Mouse (Mus musculus) MEL (cell line): ENCODE measurements around the gene Blm. TPM values are rescaled to one million over a fixed set of nuclear protein-coding genes. Genes with fewer than 3 reads are reported as not detected.

ENCODE experiments used
- DNase-seq: peaks from one replicate; pipeline ENCODE4 v3.0.0; 2011; ENCODE audit warnings: low read depth, low spot score
- H3K27ac ChIP-seq: 2 replicates; pipeline ENCODE4 v1.5.1; 2012; ENCODE audit warnings: low read depth, mild to moderate bottlenecking, control low read depth, low read length, moderate library complexity; ENCODE audit not compliant: control insufficient read depth
- H3K27me3 ChIP-seq, 2 experiments: fragments of 150-350 bp in 1 of 2; sonication (generic) in 1 of 2; 2 replicates each; pipeline ENCODE4 v1.6.1; 2012; ENCODE audit warnings: low read length in 2 of 2, mild to moderate bottlenecking in 2 of 2, improper control_type of control experiment in 1 of 2, moderate library complexity in 1 of 2; ENCODE audit not compliant: insufficient read depth in 2 of 2, control insufficient read depth in 1 of 2
- H3K36me3 ChIP-seq, 2 experiments: 2 replicates each; pipeline ENCODE4 v1.6.1; 2012 to 2014; ENCODE audit warnings: low read length in 2 of 2, improper control_type of control experiment in 1 of 2, inconsistent platforms in 1 of 2, mild to moderate bottlenecking in 1 of 2; ENCODE audit not compliant: insufficient read depth in 2 of 2, control insufficient read depth in 1 of 2
- H3K4me1 ChIP-seq, 2 experiments: fragments of 150-350 bp in 1 of 2; sonication (generic) in 1 of 2; 2 replicates each; pipeline ENCODE4 v1.6.1; 2012; ENCODE audit warnings: low read length in 2 of 2, improper control_type of control experiment in 1 of 2, mild to moderate bottlenecking in 1 of 2; ENCODE audit not compliant: insufficient read depth in 2 of 2, control insufficient read depth in 1 of 2
- H3K4me3 ChIP-seq, 2 experiments: fragments of 150-350 bp in 1 of 2; sonication (generic) in 1 of 2; 2 replicates each; pipeline ENCODE4 v1.5.1; 2012; ENCODE audit warnings: low read depth in 2 of 2, low read length in 2 of 2, mild to moderate bottlenecking in 2 of 2, moderate library complexity in 2 of 2, control low read depth in 1 of 2, improper control_type of control experiment in 1 of 2; ENCODE audit not compliant: control insufficient read depth in 1 of 2, insufficient read depth in 1 of 2
- H3K79me2 ChIP-seq: 2 replicates; pipeline ENCODE4 v1.6.1; 2012; ENCODE audit warnings: mild to moderate bottlenecking, low read length, moderate library complexity; ENCODE audit not compliant: control insufficient read depth, poor library complexity, insufficient read depth
- H3K9ac ChIP-seq: 2 replicates; pipeline ENCODE4 v1.6.1; 2012; ENCODE audit warnings: low read depth, mild to moderate bottlenecking, control low read depth, low read length, moderate library complexity; ENCODE audit not compliant: control insufficient read depth, poor library complexity, severe bottlenecking
- H3K9me3 ChIP-seq: fragments of 150-350 bp; sonication (generic); replicated peaks from 2 replicates; pipeline ENCODE4 v1.6.1; 2012; ENCODE audit warnings: mild to moderate bottlenecking, low read length, improper control_type of control experiment, moderate library complexity; ENCODE audit not compliant: insufficient read depth
- BHLHE40 ChIP-seq: IDR thresholded peaks from 2 replicates; pipeline ENCODE4 v1.6.1; 2012; ENCODE audit warnings: low read depth, mild to moderate bottlenecking, inconsistent platforms, low read length, improper control_type of control experiment, borderline replicate concordance
- CHD2 ChIP-seq: IDR thresholded peaks from 2 replicates; pipeline ENCODE4 v1.6.1; 2011; ENCODE audit warnings: low read length, improper control_type of control experiment
- CTCF ChIP-seq, 3 experiments: IDR thresholded peaks in 2 of 3; conservative IDR thresholded peaks in 1 of 3; 2 replicates each; pipeline ENCODE4 v1.5.1; 2011 to 2012; ENCODE audit warnings: low read length in 3 of 3, low read depth in 2 of 3, mild to moderate bottlenecking in 2 of 3, improper control_type of control experiment in 1 of 3, inconsistent platforms in 1 of 3, mixed read lengths in 1 of 3, moderate library complexity in 1 of 3; ENCODE audit not compliant: control insufficient read depth in 1 of 3, insufficient read depth in 1 of 3, poor library complexity in 1 of 3, severe bottlenecking in 1 of 3
- ELF1 ChIP-seq: IDR thresholded peaks from 2 replicates; pipeline ENCODE4 v1.6.1; 2014; ENCODE audit warnings: low read depth, mild to moderate bottlenecking, inconsistent platforms, low read length, improper control_type of control experiment, moderate library complexity
- EP300 ChIP-seq, 2 experiments: IDR thresholded peaks; 2 replicates each; pipeline ENCODE4 v1.6.1; 2011; ENCODE audit warnings: improper control_type of control experiment in 2 of 2, low read length in 2 of 2, low read depth in 1 of 2, mild to moderate bottlenecking in 1 of 2
- ETS1 ChIP-seq: IDR thresholded peaks from 2 replicates; pipeline ENCODE4 v1.6.1; 2012; ENCODE audit warnings: low read depth, mild to moderate bottlenecking, inconsistent platforms, low read length, improper control_type of control experiment, moderate library complexity
- HCFC1 ChIP-seq: IDR thresholded peaks from 2 replicates; pipeline ENCODE4 v1.6.1; 2012; ENCODE audit warnings: low read depth, mild to moderate bottlenecking, inconsistent platforms, low read length, improper control_type of control experiment, moderate library complexity
- MAFK ChIP-seq: IDR thresholded peaks from 2 replicates; pipeline ENCODE4 v1.6.1; 2011; ENCODE audit warnings: low read depth, mild to moderate bottlenecking, low read length, improper control_type of control experiment, borderline replicate concordance
- MAX ChIP-seq: IDR thresholded peaks from 2 replicates; pipeline ENCODE4 v1.6.1; 2011; ENCODE audit warnings: low read length, improper control_type of control experiment
- MEF2A ChIP-seq: IDR thresholded peaks from 2 replicates; pipeline ENCODE4 v1.6.1; 2014; ENCODE audit warnings: low read depth, mild to moderate bottlenecking, inconsistent platforms, low read length, improper control_type of control experiment; ENCODE audit not compliant: poor library complexity, insufficient replicate concordance, severe bottlenecking; ENCODE audit errors: extremely low read depth
- MXI1 ChIP-seq: IDR thresholded peaks from 2 replicates; pipeline ENCODE4 v1.6.1; 2011; ENCODE audit warnings: mild to moderate bottlenecking, low read depth, low read length, improper control_type of control experiment
- MYC ChIP-seq: IDR thresholded peaks from 2 replicates; pipeline ENCODE4 v1.6.1; 2011; ENCODE audit warnings: low read depth, mild to moderate bottlenecking, low read length, improper control_type of control experiment, moderate library complexity
- POLR2AphosphoS5 ChIP-seq: IDR thresholded peaks from 2 replicates; pipeline ENCODE4 v1.6.1; 2012; ENCODE audit warnings: low read depth, borderline replicate concordance, mild to moderate bottlenecking, inconsistent platforms, low read length, moderate library complexity, mixed read lengths
- RAD21 ChIP-seq: IDR thresholded peaks from 2 replicates; pipeline ENCODE4 v1.6.1; 2011; ENCODE audit warnings: mild to moderate bottlenecking, low read depth, low read length, improper control_type of control experiment
- SMC3 ChIP-seq: IDR thresholded peaks from 2 replicates; pipeline ENCODE4 v1.6.1; 2011; ENCODE audit warnings: low read depth, low read length, improper control_type of control experiment
- TAL1 ChIP-seq: IDR thresholded peaks from 2 replicates; pipeline ENCODE4 v1.6.1; 2012; ENCODE audit warnings: mild to moderate bottlenecking, inconsistent platforms, low read length, moderate library complexity, mixed read lengths
- UBTF ChIP-seq: IDR thresholded peaks from 2 replicates; pipeline ENCODE4 v1.6.1; 2012; ENCODE audit warnings: low read depth, mild to moderate bottlenecking, inconsistent platforms, low read length, improper control_type of control experiment, moderate library complexity, borderline replicate concordance; ENCODE audit not compliant: insufficient read depth
- USF1 ChIP-seq: IDR thresholded peaks from 2 replicates; pipeline ENCODE4 v1.6.1; 2014; ENCODE audit warnings: low read depth, mild to moderate bottlenecking, inconsistent platforms, low read length, improper control_type of control experiment, moderate library complexity
- USF2 ChIP-seq, 2 experiments: IDR thresholded peaks; 2 replicates each; pipeline ENCODE4 v1.6.1; 2011 to 2012; ENCODE audit warnings: improper control_type of control experiment in 2 of 2, low read length in 2 of 2, borderline replicate concordance in 1 of 2, inconsistent platforms in 1 of 2, low read depth in 1 of 2, mild to moderate bottlenecking in 1 of 2; ENCODE audit not compliant: insufficient read depth in 1 of 2
- ZMIZ1 ChIP-seq: IDR thresholded peaks from 2 replicates; pipeline ENCODE4 v1.6.1; 2012; ENCODE audit warnings: low read depth, mild to moderate bottlenecking, inconsistent platforms, low read length, improper control_type of control experiment, moderate library complexity
- ZNF384 ChIP-seq: IDR thresholded peaks from 2 replicates; pipeline ENCODE4 v1.6.1; 2012; ENCODE audit warnings: low read depth, mild to moderate bottlenecking, inconsistent platforms, low read length, improper control_type of control experiment
- polyA plus RNA-seq, 2 experiments: library from polyadenylated mRNA; stranded (reverse) in 1 of 2; unstranded in 1 of 2; fragments of >175 nt in 1 of 2; fragments of >200 nt in 1 of 2; gene quantifications; 2 replicates each; pipeline versions ENCODE4 v1.2.1 to v1.2.4; 2012; ENCODE audit warnings: low replicate concordance in 2 of 2, low read depth in 1 of 2; ENCODE audit not compliant: insufficient read length in 2 of 2, insufficient read depth in 1 of 2, missing spikeins in 1 of 2
- total RNA-seq: library from RNA; depleted of rRNA; stranded (reverse); fragments of 300-350 nt; gene quantifications from 2 replicates; pipeline ENCODE4 v1.2.3, GENCODE M21; 2012

Blm gene
- total and polyA plus RNA-seq, 3 experiments: 28.5 to 83.8 (median 52.0) TPM

- TF ChIP-seq MXI1 (no peak), ETS1 (no peak), POLR2AphosphoS5 (no peak), TAL1 (no peak), USF2 (IDR thresholded peaks at IDR 0.05; ENCODE audit: borderline replicate concordance in 1 of 2, insufficient read depth in 1 of 2, low read depth in 1 of 2, low read length in 2 of 2) (no peak), MYC (no peak), ZMIZ1 (no peak), MAX (no peak), BHLHE40 (no peak), ZNF384 (no peak), SMC3 (no peak), RAD21 (no peak), CHD2 (no peak), HCFC1 (no peak), EP300 (IDR thresholded peaks at IDR 0.05; ENCODE audit: low read depth in 1 of 2, low read length in 2 of 2) (no peak), CTCF (IDR thresholded peaks at IDR 0.05 in 2 of 3, conservative IDR thresholded peaks at IDR 0.05 in 1 of 3; ENCODE audit: control insufficient read depth in 1 of 3, insufficient read depth in 1 of 3, low read depth in 2 of 3, low read length in 3 of 3, poor library complexity in 1 of 3, severe bottlenecking in 1 of 3) (no peak), MEF2A (no peak), UBTF (no peak)
Observed at GRCm38 (mm10) chr7:80480097-80480496, 54.8 kb downstream of the Blm start.

GRCm38 (mm10) chr7:80473837-80474236 lies 61.1 kb downstream of the Blm start:
- Histone ChIP-seq H3K9ac (no peak overlapping the region), H3K79me2 (no peaks in the 10 kb centered on the region), H3K4me1 (peaks cover 0 to 2% of the 10 kb centered on the region in 2 experiments; a peak in 1 of 4 replicates), H3K27ac (no peak overlapping the region), H3K27me3 (no peaks in the 10 kb centered on the region), H3K9me3 (no peaks in the 10 kb centered on the region), H3K4me3 (no peak overlapping the region), H3K36me3 (peaks cover 9 to 31% of the 10 kb centered on the region in 2 experiments)
- no peak for TF ChIP-seq MAFK
- 0 out of 2 replicates have a peak, but pooled peaks have one; percentile 10 for TF ChIP-seq USF1
- no peak for TF ChIP-seq ELF1
- no peak for TF ChIP-seq EP300 (IDR thresholded peaks at IDR 0.05; ENCODE audit: low read depth in 1 of 2, low read length in 2 of 2)
- DNase-seq: no peak

More at GRCm38 (mm10) chr7:80480097-80480496, 54.8 kb downstream of the Blm start:
- Histone ChIP-seq H3K27me3 (no peaks in the 10 kb centered on the region), H3K4me1 (no peaks in the 10 kb centered on the region), H3K9me3 (no peaks in the 10 kb centered on the region), H3K27ac (no peak overlapping the region), H3K9ac (no peak overlapping the region), H3K4me3 (no peak overlapping the region), H3K36me3 (peaks cover 0 to 13% of the 10 kb centered on the region in 2 experiments; a peak in 2 of 4 replicates), H3K79me2 (no peaks in the 10 kb centered on the region)
- DNase-seq: no peak
